Mouse (Mus musculus): ENCODE data around the gene Trp53bp1.

Gene Trp53bp1

GRCm38 (mm10) chr2:121287850-121288249 is 16.6 kb upstream of the Trp53bp1 start:
- Histone ChIP-seq H3K4me3 (replicated peaks; ENCODE audit: low read length) (no peak overlapping the region), H3K36me3 (ENCODE audit: insufficient read depth, low read length) (0 out of 2 replicates have a peak, but pooled peaks cover 4% of the 10 kb centered on the region), H3K9me3 (ENCODE audit: low read length) (no peaks in the 10 kb centered on the region), H3K27me3 (ENCODE audit: insufficient read depth, low read length) (peaks cover 19% of the 10 kb centered on the region), H3K4me1 (replicated peaks; ENCODE audit: low read depth, low read length) (peaks cover 46% of the 10 kb centered on the region)
- TF ChIP-seq POU5F1 (IDR thresholded peaks at IDR 0.05; ENCODE audit: borderline replicate concordance, low read length) (no peak), NANOG (IDR thresholded peaks at IDR 0.05; ENCODE audit: borderline replicate concordance, low read length) (no peak), CTCF (conservative IDR thresholded peaks at IDR 0.05; ENCODE audit: low read length) (no peak)

- H3K9me3 ChIP-seq (ENCODE audit: low read length) = no peaks in the 10 kb centered on the region
- H3K27me3 ChIP-seq (ENCODE audit: insufficient read depth, low read length) = peaks cover 25% of the 10 kb centered on the region
- peaks cover 33% of the 10 kb centered on the region for H3K36me3 ChIP-seq (ENCODE audit: insufficient read depth, low read length)
- peaks cover 44% of the 10 kb centered on the region for H3K4me1 ChIP-seq (replicated peaks; ENCODE audit: low read depth, low read length)
- H3K4me3 ChIP-seq (replicated peaks; ENCODE audit: low read length) = no peak overlapping the region
- TF ChIP-seq POU5F1 (IDR thresholded peaks at IDR 0.05; ENCODE audit: borderline replicate concordance, low read length) (no peak), CTCF (conservative IDR thresholded peaks at IDR 0.05; ENCODE audit: low read length) (no peak), NANOG (IDR thresholded peaks at IDR 0.05; ENCODE audit: borderline replicate concordance, low read length) (no peak)
Observed at GRCm38 (mm10) chr2:121271928-121272516, 815 bp upstream of the Trp53bp1 start.

- Histone ChIP-seq H3K9me3 (ENCODE audit: low read length) (no peaks in the 10 kb centered on the region), H3K36me3 (ENCODE audit: insufficient read depth, low read length) (peaks cover 39% of the 10 kb centered on the region), H3K27me3 (ENCODE audit: insufficient read depth, low read length) (peaks cover 25% of the 10 kb centered on the region), H3K4me3 (replicated peaks; ENCODE audit: low read length) (peak overlapping the region; percentile 87), H3K4me1 (replicated peaks; ENCODE audit: low read depth, low read length) (peaks cover 36% of the 10 kb centered on the region)
- TF ChIP-seq NANOG (IDR thresholded peaks at IDR 0.05; ENCODE audit: borderline replicate concordance, low read length) = peak; percentile 99
- TF ChIP-seq CTCF (conservative IDR thresholded peaks at IDR 0.05; ENCODE audit: low read length) = no peak
- TF ChIP-seq POU5F1 (IDR thresholded peaks at IDR 0.05; ENCODE audit: borderline replicate concordance, low read length) = peak; percentile 93
Observed at GRCm38 (mm10) chr2:121270521-121271235, 529 bp downstream of the Trp53bp1 start.

- Histone ChIP-seq H3K9me3 (ENCODE audit: low read length) (no peaks in the 10 kb centered on the region), H3K4me1 (replicated peaks; ENCODE audit: low read depth, low read length) (peaks cover 45% of the 10 kb centered on the region), H3K27me3 (ENCODE audit: insufficient read depth, low read length) (peaks cover 20% of the 10 kb centered on the region), H3K36me3 (ENCODE audit: insufficient read depth, low read length) (peaks cover 46% of the 10 kb centered on the region), H3K4me3 (replicated peaks; ENCODE audit: low read length) (no peak overlapping the region)
- TF ChIP-seq NANOG (IDR thresholded peaks at IDR 0.05; ENCODE audit: borderline replicate concordance, low read length) (no peak), CTCF (conservative IDR thresholded peaks at IDR 0.05; ENCODE audit: low read length) (no peak), POU5F1 (IDR thresholded peaks at IDR 0.05; ENCODE audit: borderline replicate concordance, low read length) (no peak)
Observed at GRCm38 (mm10) chr2:121268446-121268845, 2.8 kb downstream of the Trp53bp1 start.

- no peaks in the 10 kb centered on the region for H3K9me3 ChIP-seq (ENCODE audit: low read length)
- H3K36me3 ChIP-seq (ENCODE audit: insufficient read depth, low read length) = peaks cover 97% of the 10 kb centered on the region
- no peaks in the 10 kb centered on the region for H3K4me1 ChIP-seq (replicated peaks; ENCODE audit: low read depth, low read length)
- H3K4me3 ChIP-seq (replicated peaks; ENCODE audit: low read length) = no peak overlapping the region
- no peaks in the 10 kb centered on the region for H3K27me3 ChIP-seq (ENCODE audit: insufficient read depth, low read length)
- no peak for TF ChIP-seq POU5F1 (IDR thresholded peaks at IDR 0.05; ENCODE audit: borderline replicate concordance, low read length)
- no peak for TF ChIP-seq CTCF (conservative IDR thresholded peaks at IDR 0.05; ENCODE audit: low read length)
- no peak for TF ChIP-seq NANOG (IDR thresholded peaks at IDR 0.05; ENCODE audit: borderline replicate concordance, low read length)
Observed at GRCm38 (mm10) chr2:121249758-121250157, 21.4 kb downstream of the Trp53bp1 start.

GRCm38 (mm10) chr2:121244099-121244498 is 27.1 kb downstream of the Trp53bp1 start:
- Histone ChIP-seq H3K9me3 (ENCODE audit: low read length) (no peaks in the 10 kb centered on the region), H3K27me3 (ENCODE audit: insufficient read depth, low read length) (no peaks in the 10 kb centered on the region), H3K36me3 (ENCODE audit: insufficient read depth, low read length) (peaks cover 85% of the 10 kb centered on the region), H3K4me3 (replicated peaks; ENCODE audit: low read length) (no peak overlapping the region), H3K4me1 (replicated peaks; ENCODE audit: low read depth, low read length) (no peaks in the 10 kb centered on the region)
- TF ChIP-seq NANOG (IDR thresholded peaks at IDR 0.05; ENCODE audit: borderline replicate concordance, low read length) = no peak
- TF ChIP-seq POU5F1 (IDR thresholded peaks at IDR 0.05; ENCODE audit: borderline replicate concordance, low read length) = no peak
- no peak for TF ChIP-seq CTCF (conservative IDR thresholded peaks at IDR 0.05; ENCODE audit: low read length)

- Histone ChIP-seq H3K36me3 (ENCODE audit: insufficient read depth, low read length) (peaks cover 78% of the 10 kb centered on the region), H3K9me3 (ENCODE audit: low read length) (no peaks in the 10 kb centered on the region), H3K4me1 (replicated peaks; ENCODE audit: low read depth, low read length) (no peaks in the 10 kb centered on the region), H3K4me3 (replicated peaks; ENCODE audit: low read length) (no peak overlapping the region), H3K27me3 (ENCODE audit: insufficient read depth, low read length) (no peaks in the 10 kb centered on the region)
- TF ChIP-seq CTCF (conservative IDR thresholded peaks at IDR 0.05; ENCODE audit: low read length) (no peak), POU5F1 (IDR thresholded peaks at IDR 0.05; ENCODE audit: borderline replicate concordance, low read length) (no peak), NANOG (IDR thresholded peaks at IDR 0.05; ENCODE audit: borderline replicate concordance, low read length) (no peak)
Observed at GRCm38 (mm10) chr2:121239426-121239825, 31.8 kb downstream of the Trp53bp1 start.

- no peaks in the 10 kb centered on the region for H3K27me3 ChIP-seq (ENCODE audit: insufficient read depth, low read length)
- H3K36me3 ChIP-seq (ENCODE audit: insufficient read depth, low read length) = peaks cover 82% of the 10 kb centered on the region
- H3K4me3 ChIP-seq (replicated peaks; ENCODE audit: low read length) = no peak overlapping the region
- H3K4me1 ChIP-seq (replicated peaks; ENCODE audit: low read depth, low read length) = peaks cover 12% of the 10 kb centered on the region
- H3K9me3 ChIP-seq (ENCODE audit: low read length) = no peaks in the 10 kb centered on the region
- no peak for TF ChIP-seq CTCF (conservative IDR thresholded peaks at IDR 0.05; ENCODE audit: low read length)
- no peak for TF ChIP-seq NANOG (IDR thresholded peaks at IDR 0.05; ENCODE audit: borderline replicate concordance, low read length)
- TF ChIP-seq POU5F1 (IDR thresholded peaks at IDR 0.05; ENCODE audit: borderline replicate concordance, low read length) = no peak
Observed at GRCm38 (mm10) chr2:121235460-121236072, 35.6 kb downstream of the Trp53bp1 start.

Data from E14TG2a.4 (cell line).